Mouse (Mus musculus) lung, postnatal 14 days (tissue): ENCODE results near the gene Smu1.

Experiments used
- DNase-seq: peaks from one replicate; pipeline ENCODE4 v3.0.0; 2021

The Smu1 gene

GRCm38 (mm10) chr4:40757780-40758420, at the start of gene Smu1:
Gene Smu1 (minus strand): TSS chr4:40757923.
- DNase-seq: peak; percentile 97

- DNase-seq: no peak
These were observed 49.7 kb upstream of the Smu1 start for GRCm38 (mm10) chr4:40807382-40807781.

- DNase-seq: no peak
These were observed 47.7 kb upstream of the Smu1 start for GRCm38 (mm10) chr4:40805401-40805800.

GRCm38 (mm10) chr4:40802787-40803186, 45.1 kb upstream of the Smu1 start:
- no peak for DNase-seq

- no peak for DNase-seq
These were observed 44.2 kb upstream of the Smu1 start for GRCm38 (mm10) chr4:40801908-40802307.

- DNase-seq: no peak
These were observed 43.1 kb upstream of the Smu1 start for GRCm38 (mm10) chr4:40800873-40801272.

- peak; percentile 46 for DNase-seq
These were observed 41.3 kb upstream of the Smu1 start for GRCm38 (mm10) chr4:40798833-40799555.

GRCm38 (mm10) chr4:40795761-40796160, 38.0 kb upstream of the Smu1 start:
- DNase-seq: no peak

- DNase-seq: no peak
These were observed 36.6 kb upstream of the Smu1 start for GRCm38 (mm10) chr4:40794320-40794719.

- DNase-seq: no peak
These were observed 33.5 kb upstream of the Smu1 start for GRCm38 (mm10) chr4:40791176-40791575.

GRCm38 (mm10) chr4:40786578-40786977, 28.9 kb upstream of the Smu1 start:
- DNase-seq: no peak

GRCm38 (mm10) chr4:40785620-40786166, 28.0 kb upstream of the Smu1 start:
- no peak for DNase-seq

- DNase-seq: peak; percentile 63
These were observed 26.9 kb upstream of the Smu1 start for GRCm38 (mm10) chr4:40784556-40785169.

GRCm38 (mm10) chr4:40783049-40783448, 25.3 kb upstream of the Smu1 start:
- no peak for DNase-seq

GRCm38 (mm10) chr4:40781797-40782495, 24.2 kb upstream of the Smu1 start:
- DNase-seq: no peak

GRCm38 (mm10) chr4:40781143-40781542, 23.4 kb upstream of the Smu1 start:
- peak; percentile 65 for DNase-seq

GRCm38 (mm10) chr4:40778656-40779055, 20.9 kb upstream of the Smu1 start:
- no peak for DNase-seq

- DNase-seq: no peak
These were observed 19.4 kb upstream of the Smu1 start for GRCm38 (mm10) chr4:40777116-40777515.

GRCm38 (mm10) chr4:40776416-40776815, 18.7 kb upstream of the Smu1 start:
- DNase-seq: no peak

GRCm38 (mm10) chr4:40774279-40775259, 16.8 kb upstream of the Smu1 start:
- DNase-seq: peak; percentile 83

GRCm38 (mm10) chr4:40759876-40760275, 2.2 kb upstream of the Smu1 start:
- DNase-seq: no peak
